Mouse (Mus musculus): ENCODE data around the gene Jun. TPM values are rescaled to one million over a fixed set of nuclear protein-coding genes. Genes with fewer than 3 reads are reported as not detected.

Gene Jun
- polyA plus RNA-seq, 2 experiments: 50.6 to 65.3 TPM

DNA sequence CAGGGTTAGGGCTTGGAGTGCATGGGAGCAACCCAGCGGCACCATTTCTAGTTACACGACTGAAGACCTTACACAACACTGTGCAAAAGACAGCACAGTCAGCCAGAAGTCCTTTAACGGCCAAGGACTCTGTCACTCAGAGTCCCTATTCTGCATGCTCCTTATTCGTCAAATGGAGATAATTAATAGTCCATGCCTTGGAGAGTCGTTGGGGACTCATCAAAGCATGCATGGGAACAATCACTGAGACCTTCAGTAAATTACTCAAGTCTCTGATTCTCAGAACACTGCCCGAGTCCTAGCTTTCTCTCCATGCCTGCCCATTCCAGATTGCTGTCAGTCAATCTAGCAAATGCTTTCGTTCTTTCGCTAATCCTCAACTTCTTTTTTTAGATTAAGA lies 44.3 kb downstream of the Jun start:
- no peak for TF ChIP-seq POLR2A (IDR thresholded peaks at IDR 0.05; ENCODE audit: borderline replicate concordance, extremely low read depth, insufficient read depth, insufficient read length)
- 43% methylated on average over 8 of the region's 8 CpGs for WGBS
- no peak overlapping the region for H3K4me2 ChIP-seq (replicated peaks; ENCODE audit: low read depth, low read length, severe bottlenecking)
- H3K9ac ChIP-seq (ENCODE audit: low read depth, low read length, severe bottlenecking): no peak overlapping the region
- no peaks in the 10 kb centered on the region for H3K9me3 ChIP-seq (ENCODE audit: control insufficient read depth, low read length)
- no peak overlapping the region for H3K4me3 ChIP-seq (replicated peaks; ENCODE audit: low read length)
- H3K27ac ChIP-seq (replicated peaks; ENCODE audit: low read depth, low read length): no peak overlapping the region
- no peaks in the 10 kb centered on the region for H3K27me3 ChIP-seq (ENCODE audit: control insufficient read depth, insufficient read depth, low read length)
- no peak for DNase-seq (ENCODE audit: low spot score)
- H3K36me3 ChIP-seq (ENCODE audit: control insufficient read depth, insufficient read depth, low read length): no peaks in the 10 kb centered on the region
- no peak for ATAC-seq (ENCODE audit: low FRiP score, low read depth)
- no peaks in the 10 kb centered on the region for H3K4me1 ChIP-seq (ENCODE audit: control insufficient read depth, insufficient read depth, low read length)

DNA sequence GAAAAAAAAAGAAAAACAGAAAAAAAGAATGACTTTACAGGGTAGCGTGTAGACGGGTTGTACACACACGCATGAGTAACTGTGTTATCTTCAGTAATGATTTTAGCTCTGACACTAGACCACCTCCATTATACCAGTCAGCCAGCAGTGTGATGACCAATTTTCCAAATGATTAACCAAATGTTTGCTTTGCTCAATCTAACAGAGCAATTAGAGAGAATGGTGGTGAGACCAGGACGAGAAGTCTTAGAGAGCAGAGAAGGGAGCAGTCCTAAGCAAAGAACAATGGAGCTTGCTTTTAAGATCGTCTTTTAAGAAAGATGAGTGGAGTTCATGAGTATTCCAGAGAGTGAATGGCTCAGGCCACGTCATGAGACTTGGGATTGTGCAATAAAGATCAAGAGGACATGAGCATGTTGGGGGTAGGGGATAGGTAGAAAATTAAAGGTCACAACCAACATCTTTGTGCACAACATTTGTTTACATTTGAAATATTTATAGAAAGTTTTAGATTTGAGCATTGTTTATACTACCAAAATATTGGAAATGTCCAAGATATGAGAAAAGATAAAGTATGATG lies 46.7 kb downstream of the Jun start:
- no peak for ATAC-seq (ENCODE audit: low FRiP score, low read depth)
- H3K4me3 ChIP-seq (replicated peaks; ENCODE audit: low read length): no peak overlapping the region
- no peaks in the 10 kb centered on the region for H3K4me1 ChIP-seq (ENCODE audit: control insufficient read depth, insufficient read depth, low read length)
- no peak for DNase-seq (ENCODE audit: low spot score)
- no peaks in the 10 kb centered on the region for H3K9me3 ChIP-seq (ENCODE audit: control insufficient read depth, low read length)
- no peak overlapping the region for H3K4me2 ChIP-seq (replicated peaks; ENCODE audit: low read depth, low read length, severe bottlenecking)
- no peaks in the 10 kb centered on the region for H3K27me3 ChIP-seq (ENCODE audit: control insufficient read depth, insufficient read depth, low read length)
- H3K27ac ChIP-seq (replicated peaks; ENCODE audit: low read depth, low read length): no peak overlapping the region
- no peaks in the 10 kb centered on the region for H3K36me3 ChIP-seq (ENCODE audit: control insufficient read depth, insufficient read depth, low read length)
- no peak overlapping the region for H3K9ac ChIP-seq (ENCODE audit: low read depth, low read length, severe bottlenecking)
- TF ChIP-seq POLR2A (IDR thresholded peaks at IDR 0.05; ENCODE audit: borderline replicate concordance, extremely low read depth, insufficient read depth, insufficient read length): no peak
- 81% methylated on average over 6 of the region's 6 CpGs for WGBS

DNA sequence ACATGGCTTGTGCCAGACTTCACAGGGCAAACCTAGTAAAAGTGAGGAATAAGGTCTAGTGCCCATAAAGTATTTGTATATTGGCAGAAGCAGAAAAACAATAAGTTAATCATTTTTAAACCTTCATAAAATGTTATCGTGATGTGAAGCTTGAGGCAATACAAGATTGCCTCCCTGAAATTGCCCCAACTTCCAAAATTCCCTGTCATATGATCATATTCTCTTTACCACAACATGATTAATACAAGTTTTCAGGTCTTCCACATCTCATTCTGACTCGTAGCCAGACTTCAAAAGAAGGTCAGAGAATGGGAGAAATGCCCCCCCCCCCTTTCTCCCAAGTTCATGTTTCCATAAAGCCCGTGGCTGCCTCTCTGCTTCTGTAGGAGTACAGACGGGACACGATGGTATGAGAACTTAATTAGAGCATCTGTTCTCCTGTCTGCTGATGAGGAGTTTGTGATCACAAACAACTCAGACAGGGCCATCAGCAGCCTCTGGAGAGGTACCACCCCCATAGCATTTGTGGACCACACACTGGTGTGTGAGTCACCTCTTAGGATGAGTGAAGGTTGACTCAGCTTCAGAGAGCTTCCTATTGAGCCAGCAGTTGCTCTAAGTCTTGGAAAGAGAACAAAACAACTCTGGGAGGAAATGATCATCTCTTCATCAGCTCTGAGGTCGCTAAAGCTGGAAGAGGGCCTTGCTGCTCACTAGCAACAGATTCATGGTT lies 50.8 kb downstream of the Jun start:
- Histone ChIP-seq H3K9ac (ENCODE audit: low read depth, low read length, severe bottlenecking) (no peak overlapping the region), H3K4me1 (ENCODE audit: control insufficient read depth, insufficient read depth, low read length) (no peaks in the 10 kb centered on the region), H3K4me3 (replicated peaks; ENCODE audit: low read length) (no peak overlapping the region), H3K36me3 (ENCODE audit: control insufficient read depth, insufficient read depth, low read length) (no peaks in the 10 kb centered on the region), H3K9me3 (ENCODE audit: control insufficient read depth, low read length) (no peaks in the 10 kb centered on the region), H3K27me3 (ENCODE audit: control insufficient read depth, insufficient read depth, low read length) (no peaks in the 10 kb centered on the region), H3K27ac (replicated peaks; ENCODE audit: low read depth, low read length) (no peak overlapping the region), H3K4me2 (replicated peaks; ENCODE audit: low read depth, low read length, severe bottlenecking) (no peak overlapping the region)
- 50% methylated on average over 6 of the region's 6 CpGs for WGBS
- TF ChIP-seq POLR2A (IDR thresholded peaks at IDR 0.05; ENCODE audit: borderline replicate concordance, extremely low read depth, insufficient read depth, insufficient read length): no peak
- ATAC-seq (ENCODE audit: low FRiP score, low read depth) (no peak), DNase-seq (ENCODE audit: low spot score) (no peak)

DNA sequence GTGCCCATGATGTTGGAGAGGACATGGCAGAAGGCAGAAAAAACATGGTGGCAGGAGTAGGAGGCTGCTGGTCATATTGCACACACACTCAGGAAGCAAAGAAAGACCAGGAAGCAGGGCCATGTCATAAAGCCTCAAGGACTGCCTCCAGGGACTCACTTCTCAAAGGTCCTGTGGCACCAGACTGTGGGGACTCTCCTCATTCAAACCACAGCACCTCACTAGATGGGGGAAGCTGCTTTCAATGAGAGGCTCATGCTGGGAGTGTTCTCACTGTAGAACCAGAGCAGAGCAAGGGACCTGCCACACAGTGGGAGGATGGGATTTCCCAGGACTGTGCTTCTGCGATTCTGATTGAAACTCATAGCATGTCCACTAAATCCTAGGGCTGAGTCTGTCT lies 51.9 kb downstream of the Jun start:
- Histone ChIP-seq H3K4me2 (replicated peaks; ENCODE audit: low read depth, low read length, severe bottlenecking) (no peak overlapping the region), H3K27ac (replicated peaks; ENCODE audit: low read depth, low read length) (no peak overlapping the region), H3K36me3 (ENCODE audit: control insufficient read depth, insufficient read depth, low read length) (no peaks in the 10 kb centered on the region), H3K9ac (ENCODE audit: low read depth, low read length, severe bottlenecking) (no peak overlapping the region), H3K4me3 (replicated peaks; ENCODE audit: low read length) (no peak overlapping the region), H3K4me1 (ENCODE audit: control insufficient read depth, insufficient read depth, low read length) (peaks cover 3% of the 10 kb centered on the region; the same call in 1 of the 2 replicates), H3K27me3 (ENCODE audit: control insufficient read depth, insufficient read depth, low read length) (no peaks in the 10 kb centered on the region), H3K9me3 (ENCODE audit: control insufficient read depth, low read length) (no peaks in the 10 kb centered on the region)
- 67% methylated on average over 1 of the region's 1 CpGs for WGBS
- DNase-seq (ENCODE audit: low spot score) (no peak), ATAC-seq (ENCODE audit: low FRiP score, low read depth) (no peak)
- no peak for TF ChIP-seq POLR2A (IDR thresholded peaks at IDR 0.05; ENCODE audit: borderline replicate concordance, extremely low read depth, insufficient read depth, insufficient read length)

DNA sequence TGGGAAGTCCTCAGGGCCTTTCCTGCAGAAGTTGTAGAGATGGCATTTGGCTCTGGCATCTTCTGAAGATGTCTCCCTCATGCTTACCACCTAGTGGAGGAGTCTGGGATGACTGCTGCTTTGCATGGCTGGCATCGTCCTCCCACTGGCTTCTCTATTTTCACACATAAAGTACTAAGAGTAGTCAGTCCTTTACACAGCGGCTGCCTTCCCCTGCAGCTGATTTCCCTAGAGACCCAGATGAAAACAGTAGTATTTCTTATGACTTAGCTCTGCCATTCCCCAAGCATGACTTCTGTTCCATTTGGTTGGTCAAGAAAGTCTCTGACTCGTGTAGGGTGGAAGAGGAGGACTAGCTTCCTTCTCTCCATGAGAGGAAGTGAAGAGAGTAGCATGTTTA lies 52.8 kb downstream of the Jun start:
- no peaks in the 10 kb centered on the region for H3K36me3 ChIP-seq (ENCODE audit: control insufficient read depth, insufficient read depth, low read length)
- 52% methylated on average over 3 of the region's 3 CpGs for WGBS
- H3K4me1 ChIP-seq (ENCODE audit: control insufficient read depth, insufficient read depth, low read length): peaks cover 3% of the 10 kb centered on the region; the same call in 1 of the 2 replicates
- H3K27ac ChIP-seq (replicated peaks; ENCODE audit: low read depth, low read length): no peak overlapping the region
- ATAC-seq (ENCODE audit: low FRiP score, low read depth) (no peak), DNase-seq (ENCODE audit: low spot score) (no peak)
- H3K27me3 ChIP-seq (ENCODE audit: control insufficient read depth, insufficient read depth, low read length): no peaks in the 10 kb centered on the region
- no peak overlapping the region for H3K4me3 ChIP-seq (replicated peaks; ENCODE audit: low read length)
- H3K9ac ChIP-seq (ENCODE audit: low read depth, low read length, severe bottlenecking): no peak overlapping the region
- TF ChIP-seq POLR2A (IDR thresholded peaks at IDR 0.05; ENCODE audit: borderline replicate concordance, extremely low read depth, insufficient read depth, insufficient read length): no peak
- H3K9me3 ChIP-seq (ENCODE audit: control insufficient read depth, low read length): no peaks in the 10 kb centered on the region
- H3K4me2 ChIP-seq (replicated peaks; ENCODE audit: low read depth, low read length, severe bottlenecking): no peak overlapping the region

Other genes starting within 250 kb of the Jun start
- 0.40 and 0.47 TPM in 2 replicates for gene Eqtn, start 123.4 kb downstream of the Jun start, polyA plus RNA-seq (2012; rRNA removed)
- gene Eqtn, start 123.4 kb downstream of the Jun start, polyA plus RNA-seq (2014; fragmentation: Nextera tagmentation; extraction: Ambion mirVana): not detected in 2 replicates
- 21.2 and 21.4 TPM in 2 replicates for gene Mysm1, start 73.1 kb downstream of the Jun start, polyA plus RNA-seq (2012; rRNA removed)
- 25.2 and 29.4 TPM in 2 replicates for gene Mysm1, start 73.1 kb downstream of the Jun start, polyA plus RNA-seq (2014; fragmentation: Nextera tagmentation; extraction: Ambion mirVana)